Mouse (Mus musculus): ENCODE results near the gene Map3k7cl.
A peak's percentile ranks its signal among the peaks of the same experiment; 100 is the strongest.

The Map3k7cl gene

GRCm38 (mm10) chr16:87552907-87553691, at the start of gene Map3k7cl:
Map3k7cl (plus strand) TSS chr16:87553330.
- no peak for DNase-seq

GRCm38 (mm10) chr16:87511706-87512105, 41.4 kb upstream of the Map3k7cl start:
- DNase-seq = no peak

GRCm38 (mm10) chr16:87512331-87512730, 40.8 kb upstream of the Map3k7cl start:
- DNase-seq = no peak

GRCm38 (mm10) chr16:87524228-87524627, 28.9 kb upstream of the Map3k7cl start:
- no peak for DNase-seq

GRCm38 (mm10) chr16:87527553-87528249, 25.4 kb upstream of the Map3k7cl start:
- DNase-seq = no peak

GRCm38 (mm10) chr16:87528755-87529154, 24.4 kb upstream of the Map3k7cl start:
- no peak for DNase-seq

GRCm38 (mm10) chr16:87548348-87548747, 4.8 kb upstream of the Map3k7cl start:
- no peak for DNase-seq

GRCm38 (mm10) chr16:87556320-87556719, 3.2 kb downstream of the Map3k7cl start:
- DNase-seq = no peak

GRCm38 (mm10) chr16:87561501-87561900, 8.4 kb downstream of the Map3k7cl start:
- no peak for DNase-seq

GRCm38 (mm10) chr16:87563524-87563923, 10.4 kb downstream of the Map3k7cl start:
- DNase-seq = no peak

GRCm38 (mm10) chr16:87564564-87564963, 11.4 kb downstream of the Map3k7cl start:
- DNase-seq = no peak

GRCm38 (mm10) chr16:87567572-87567971, 14.4 kb downstream of the Map3k7cl start:
- DNase-seq = no peak

GRCm38 (mm10) chr16:87568241-87568640, 15.1 kb downstream of the Map3k7cl start:
- DNase-seq = no peak

GRCm38 (mm10) chr16:87569576-87570105, 16.5 kb downstream of the Map3k7cl start:
- no peak for DNase-seq

- DNase-seq = no peak
These were observed 17.2 kb downstream of the Map3k7cl start for GRCm38 (mm10) chr16:87570334-87570733.

- no peak for DNase-seq
These were observed 20.3 kb downstream of the Map3k7cl start for GRCm38 (mm10) chr16:87573409-87573808.

GRCm38 (mm10) chr16:87574160-87574559, 21.0 kb downstream of the Map3k7cl start:
- DNase-seq = no peak

- no peak for DNase-seq
These were observed 22.5 kb downstream of the Map3k7cl start for GRCm38 (mm10) chr16:87575600-87575999.

- no peak for DNase-seq
These were observed 25.8 kb downstream of the Map3k7cl start for GRCm38 (mm10) chr16:87578881-87579280.

- peak; percentile 6 for DNase-seq
These were observed 26.3 kb downstream of the Map3k7cl start for GRCm38 (mm10) chr16:87579462-87579861.

GRCm38 (mm10) chr16:87582776-87583175, 29.6 kb downstream of the Map3k7cl start:
- no peak for DNase-seq

- DNase-seq = no peak
These were observed 31.5 kb downstream of the Map3k7cl start for GRCm38 (mm10) chr16:87584618-87585017.

GRCm38 (mm10) chr16:87585548-87586262, 32.6 kb downstream of the Map3k7cl start:
- no peak for DNase-seq

All from retina, postnatal 1 day (tissue).